Mouse (Mus musculus) ZHBTc4 (cell line): Measurements from ENCODE around the gene Rsph10b.
"Not testable (repeated sequence)": the region's sequence is repeated elsewhere in the genome, so short reads cannot be mapped to it uniquely, and the experiment has no call there.

Source experiments
- DNase-seq: peaks from one replicate; pipeline ENCODE4 v3.0.0-alpha.2; 2011; ENCODE audit warnings: low read depth, low spot score

Rsph10b gene

DNA sequence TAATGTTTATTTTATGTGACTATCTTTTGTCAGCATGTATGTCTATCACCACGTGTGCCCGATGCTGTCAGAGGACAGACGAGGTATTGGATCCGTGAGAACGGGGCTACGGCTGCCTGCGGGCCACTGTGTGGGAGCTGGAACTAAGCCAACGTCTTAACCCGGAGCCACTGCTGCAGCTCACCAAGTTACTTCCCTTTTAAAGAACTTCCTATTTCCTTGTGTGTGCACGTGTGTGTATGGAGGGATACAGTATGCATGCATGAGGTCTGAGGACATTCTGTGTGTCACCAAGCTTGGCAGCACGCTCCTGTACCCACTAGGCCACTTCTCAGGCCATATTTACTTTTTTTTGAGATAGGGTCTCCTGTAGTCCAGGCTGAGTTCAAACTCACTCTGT, 57.3 kb downstream of the Rsph10b start:
- DNase-seq = no peak

DNA sequence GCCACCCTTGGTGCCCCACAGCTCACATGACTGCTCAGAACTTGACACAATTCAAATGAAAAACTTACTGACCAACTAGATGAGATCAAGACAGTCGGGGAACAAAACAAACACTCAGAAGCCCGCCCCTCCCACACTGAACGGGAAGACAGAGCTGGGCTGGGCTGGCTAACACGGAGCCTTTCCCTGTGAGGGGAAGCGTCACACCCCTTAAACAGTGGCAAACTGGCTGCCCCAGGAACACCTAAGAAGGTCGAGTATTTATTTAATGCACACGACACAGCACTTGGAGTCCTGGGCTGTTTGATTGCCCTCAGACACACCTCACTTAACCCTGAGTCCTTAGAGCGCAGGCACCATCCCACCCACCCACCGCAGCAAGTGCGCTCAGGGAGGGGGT, 59.8 kb downstream of the Rsph10b start:
- peak; percentile 53 for DNase-seq

DNA sequence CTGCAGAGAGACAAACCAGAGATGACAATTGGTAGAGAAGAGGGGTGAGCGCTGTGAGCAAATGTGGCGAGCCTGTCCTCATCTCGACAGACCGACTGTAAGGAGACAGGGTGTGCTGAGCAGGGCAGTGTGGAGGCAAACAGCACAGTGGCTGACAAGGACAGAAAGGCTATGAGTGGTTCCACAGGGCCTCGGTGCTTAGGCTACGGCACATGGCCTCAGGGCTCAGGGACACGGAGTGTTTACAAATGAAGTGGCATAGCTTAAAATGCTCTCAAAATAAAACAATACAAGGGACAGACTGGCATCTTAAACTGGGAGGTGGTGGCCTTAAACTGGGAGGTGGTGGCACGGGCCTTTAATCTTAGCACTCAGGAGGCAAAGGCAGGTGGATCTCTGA, 60.4 kb downstream of the Rsph10b start:
- no peak for DNase-seq

DNA sequence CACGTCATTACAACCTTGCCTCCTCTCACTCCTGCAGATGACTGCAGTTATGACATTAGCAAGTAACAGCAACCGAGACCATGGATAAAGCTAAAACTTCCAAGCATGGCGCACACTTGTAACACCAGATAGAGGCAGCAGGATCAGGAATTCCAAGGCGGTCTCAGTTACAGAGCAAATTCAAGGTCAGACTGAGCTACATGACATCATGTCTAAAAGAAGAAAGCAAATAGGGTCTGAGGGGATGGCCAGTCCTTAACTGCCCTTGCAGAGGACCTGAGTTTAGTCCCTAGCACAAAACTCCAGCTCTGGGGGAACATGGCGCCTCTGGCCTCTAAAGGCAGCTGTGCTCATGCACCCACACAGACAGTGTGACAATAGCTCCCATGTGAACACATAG, 61.0 kb downstream of the Rsph10b start:
- DNase-seq = no peak

DNA sequence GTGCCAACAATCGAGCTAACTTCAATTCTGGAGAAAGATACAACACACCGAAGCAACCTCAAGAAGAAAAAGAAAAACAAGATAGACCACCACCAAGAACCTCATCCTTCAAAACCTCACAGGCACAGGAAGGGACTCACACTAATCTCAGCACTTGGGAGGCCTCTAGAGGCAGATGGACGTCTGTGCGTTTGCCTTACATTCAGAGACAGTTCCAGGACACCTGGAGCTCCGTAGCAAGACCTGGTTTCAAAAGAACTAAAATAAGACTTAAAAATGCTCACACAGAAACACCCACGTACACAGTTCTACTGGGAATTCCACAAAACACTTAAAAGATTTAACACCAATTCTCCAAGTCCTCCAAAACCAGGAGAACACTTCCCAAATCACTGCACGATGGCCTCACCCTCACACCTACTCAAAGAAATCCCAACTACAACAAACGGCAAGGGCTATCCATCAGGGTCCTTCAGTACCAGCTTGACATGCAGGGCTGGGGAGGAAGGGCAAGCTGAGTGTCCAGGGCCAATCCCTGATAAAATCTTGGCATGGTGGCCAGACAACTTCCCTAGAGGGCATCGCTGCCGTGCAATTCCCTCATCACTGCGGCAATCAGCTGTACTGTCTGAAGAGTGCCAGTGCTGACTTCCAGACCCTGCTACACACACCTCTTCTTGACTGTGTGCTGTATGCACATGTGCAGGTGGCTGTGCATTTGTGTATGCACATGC, 62.0 kb downstream of the Rsph10b start:
- DNase-seq = no peak

DNA sequence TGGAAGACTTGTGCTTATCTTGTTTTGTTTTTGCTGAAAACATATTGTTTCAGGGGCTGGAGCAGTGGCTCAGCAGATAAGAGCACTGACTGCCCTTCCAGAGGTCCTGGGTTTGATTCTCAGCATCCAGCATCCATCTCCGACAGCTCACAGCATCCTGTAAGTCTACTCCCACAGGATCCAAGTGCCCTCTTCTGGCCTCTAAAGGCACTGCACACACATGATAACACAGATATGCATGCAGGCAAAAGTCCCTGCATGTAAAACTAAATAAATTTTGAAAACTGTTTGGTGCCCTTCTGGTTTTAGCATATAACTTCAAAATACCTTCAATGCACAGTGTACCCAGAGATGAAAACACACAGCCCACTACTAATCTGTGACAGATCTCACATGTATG, 66.6 kb downstream of the Rsph10b start:
- peak; percentile 58 for DNase-seq

DNA sequence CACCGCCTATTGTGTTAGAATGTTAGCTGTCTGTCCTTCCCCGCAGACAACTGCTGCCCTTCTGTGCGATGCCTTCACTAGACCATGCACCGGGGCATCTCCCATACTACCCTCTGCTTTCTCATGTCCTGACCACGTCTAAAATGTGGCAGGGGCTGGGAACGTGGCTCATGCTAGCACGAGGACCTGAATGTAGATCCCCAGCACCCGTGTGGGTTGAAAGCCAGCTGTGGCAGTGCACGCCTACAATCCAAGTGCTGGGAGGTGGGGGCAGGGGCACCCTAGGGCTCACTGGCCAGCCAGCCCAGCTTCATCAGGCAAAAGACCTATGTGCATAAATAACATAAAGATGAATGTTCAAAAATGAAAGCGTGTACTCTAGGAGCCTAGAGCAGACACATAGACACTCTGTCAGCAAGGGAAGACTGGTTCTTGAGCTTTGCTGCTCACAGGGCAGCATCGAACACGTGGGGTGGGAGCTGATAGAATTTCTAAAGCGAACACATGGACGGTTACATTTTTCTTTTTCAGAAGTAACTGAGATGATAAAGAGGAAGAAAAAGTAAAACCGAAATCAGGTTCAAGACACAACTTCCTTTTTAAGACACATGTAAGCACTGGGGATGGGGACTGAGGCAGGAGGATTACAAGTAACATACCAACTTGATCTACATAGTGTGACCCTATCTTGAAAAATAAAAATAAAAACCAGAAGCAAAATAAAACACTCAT, 69.8 kb downstream of the Rsph10b start:
- no peak for DNase-seq

DNA sequence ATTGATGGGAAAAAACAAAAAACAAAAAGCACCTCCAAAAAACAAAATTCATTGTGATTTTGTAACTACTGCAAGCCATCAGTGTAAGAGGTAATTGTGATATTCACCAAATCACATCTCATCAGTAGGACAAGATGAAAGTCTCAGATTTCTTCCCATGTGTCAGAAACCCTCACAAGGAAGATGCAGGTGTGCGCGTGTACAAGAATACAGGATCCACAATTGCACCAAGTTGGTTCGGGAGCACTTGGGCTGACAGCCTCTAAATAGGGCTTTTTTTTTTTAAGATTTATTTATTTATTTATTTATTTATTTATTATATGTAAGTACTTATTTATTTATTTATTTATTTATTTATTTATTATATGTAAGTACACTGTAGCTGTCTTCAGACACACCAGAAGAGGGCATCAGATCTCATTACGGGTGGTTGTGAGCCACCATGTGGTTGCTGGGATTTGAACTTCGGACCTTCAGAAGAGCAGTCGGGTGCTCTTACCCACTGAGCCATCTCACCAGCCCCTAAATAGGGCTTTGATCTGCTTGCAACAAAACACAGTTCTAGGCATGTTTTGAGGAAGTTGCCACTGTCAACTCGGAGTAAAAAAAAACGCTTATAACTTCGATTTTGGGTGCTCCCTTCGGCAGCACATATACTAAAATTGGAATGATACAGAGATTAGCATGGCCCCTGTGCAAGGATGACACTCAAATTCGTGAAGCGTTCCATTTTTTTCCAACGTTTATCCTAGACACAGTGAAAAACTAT, 80.7 kb downstream of the Rsph10b start:
- DNase-seq = not testable (repeated sequence)

DNA sequence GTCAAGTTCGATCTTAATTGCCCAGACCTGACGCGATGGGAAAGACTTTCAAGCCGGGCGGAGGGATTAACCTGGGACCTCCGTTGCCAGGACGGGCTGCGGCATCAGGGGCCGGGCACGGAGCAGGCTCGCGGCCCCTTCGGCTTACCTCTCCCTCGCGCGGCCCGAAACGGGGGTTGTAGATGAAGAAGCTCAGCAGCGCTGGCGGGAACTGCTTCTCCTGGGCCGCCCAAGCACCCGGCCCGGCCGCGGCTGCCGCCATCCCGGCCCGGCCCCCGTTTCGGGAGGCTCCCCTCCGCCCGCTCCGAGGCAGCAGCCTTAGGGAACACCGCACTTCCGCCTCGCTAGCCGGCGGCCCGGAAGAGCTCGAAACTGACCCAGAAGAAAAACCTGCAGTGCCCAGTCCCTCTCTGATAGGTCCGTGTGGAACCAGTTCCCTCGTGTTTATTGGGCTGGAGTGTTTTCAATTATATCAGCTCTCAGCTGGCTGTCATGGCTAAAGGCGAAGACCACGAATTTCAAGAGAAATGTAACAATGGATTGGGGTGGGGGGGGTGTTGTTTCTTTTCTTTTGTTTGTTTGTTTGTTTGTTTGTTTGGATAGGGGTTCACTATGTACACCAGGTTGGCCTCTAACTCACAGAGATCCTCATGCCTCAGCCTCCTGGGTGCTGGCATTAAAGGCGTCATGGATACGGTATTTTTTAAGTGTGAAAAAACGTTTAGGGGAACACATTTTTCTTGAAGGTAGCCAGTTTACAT, 81.9 kb downstream of the Rsph10b start, which contains the start of gene Ccz1:
Ccz1 (minus strand) TSS at position 327 of the 761 bp plus-strand sequence.
- DNase-seq = peak; percentile 95

DNA sequence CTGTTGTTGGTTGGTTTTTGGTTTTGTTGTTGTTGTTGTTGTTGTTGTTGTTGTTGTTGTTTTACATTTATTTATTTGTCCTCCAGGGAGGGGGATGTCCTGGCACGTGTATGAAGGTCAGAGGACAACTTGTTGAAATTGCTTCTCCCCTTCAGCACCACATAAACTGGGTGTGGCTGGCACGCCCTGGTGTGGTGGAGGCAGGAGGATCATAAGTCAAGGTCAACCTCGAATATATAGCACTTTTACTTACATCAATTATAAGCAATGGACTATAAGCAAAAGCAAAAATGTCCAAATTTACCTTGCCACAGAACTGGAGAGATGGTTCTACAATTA, 82.4 kb downstream of the Rsph10b start:
- DNase-seq = no peak

DNA sequence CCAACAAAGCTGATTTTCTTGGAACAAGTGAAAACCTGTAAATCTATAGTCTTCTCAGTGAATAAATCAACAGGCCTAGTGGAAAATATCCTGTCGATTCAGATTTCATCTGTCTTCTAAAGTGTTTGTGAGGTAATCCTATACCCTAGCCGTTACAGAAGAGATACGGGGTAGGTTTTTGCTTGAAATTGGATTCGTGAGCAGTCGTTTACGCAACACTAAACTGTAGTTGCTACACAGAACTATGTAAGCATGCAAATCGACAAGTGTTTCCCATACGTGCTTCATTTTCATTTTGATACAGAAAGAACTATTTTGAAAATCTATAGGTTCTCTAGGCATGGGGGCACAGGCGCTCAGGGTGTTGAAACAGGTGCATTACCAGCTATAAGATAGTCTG, 83.0 kb downstream of the Rsph10b start:
- no peak for DNase-seq

DNA sequence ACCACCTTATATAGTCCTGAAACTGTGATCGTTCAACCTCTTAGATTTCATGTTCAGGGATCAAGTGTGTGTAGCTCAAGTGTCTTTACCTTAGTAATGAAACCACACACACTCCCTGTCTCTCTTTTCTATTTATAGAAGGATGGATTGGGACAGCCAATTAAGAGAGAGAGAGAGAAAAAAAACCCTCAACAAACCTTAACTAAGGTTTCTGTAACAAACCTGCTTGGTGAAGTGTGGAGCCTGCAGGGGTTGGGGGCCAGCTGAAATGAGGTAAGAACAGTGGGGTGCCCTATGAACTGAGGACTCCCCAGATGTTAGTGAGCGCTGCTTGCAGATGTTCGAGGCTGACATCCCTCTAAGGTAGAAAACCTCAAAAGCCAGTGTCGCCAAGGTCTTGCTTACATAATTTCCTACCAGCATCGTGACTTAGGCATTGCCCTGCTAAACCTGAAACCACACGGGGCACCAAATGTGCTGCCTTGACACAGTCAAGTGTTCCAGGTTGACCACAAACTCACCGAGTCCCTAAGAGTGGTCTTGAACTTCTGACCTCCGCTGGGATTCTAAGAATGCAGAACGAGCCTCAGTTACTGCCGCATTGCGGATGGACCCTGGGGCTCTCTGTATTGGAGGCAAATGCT, 93.9 kb downstream of the Rsph10b start, which contains the start of gene Ocm:
Ocm (minus strand) TSS at position 51 of the 644 bp plus-strand sequence.
- DNase-seq = no peak

DNA sequence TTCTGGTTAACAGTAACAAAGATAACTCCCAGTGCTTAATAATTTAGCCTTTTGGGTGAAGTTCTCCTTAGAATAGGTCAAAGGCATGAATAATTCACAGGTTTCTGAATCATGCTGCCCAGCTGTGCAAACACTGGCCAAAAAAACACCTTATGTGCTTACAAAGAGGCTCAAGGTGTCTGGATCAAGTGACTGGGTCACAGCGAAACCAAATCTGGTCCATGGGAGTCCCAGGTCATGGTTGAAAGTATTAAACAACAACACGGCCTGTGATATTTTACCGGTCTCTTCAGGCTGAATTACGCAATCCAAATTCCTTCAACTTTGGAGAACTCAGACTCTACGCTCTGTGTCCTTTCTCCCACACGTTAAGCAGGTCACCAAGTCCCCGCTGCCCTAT, 99.7 kb downstream of the Rsph10b start:
- no peak for DNase-seq

DNA sequence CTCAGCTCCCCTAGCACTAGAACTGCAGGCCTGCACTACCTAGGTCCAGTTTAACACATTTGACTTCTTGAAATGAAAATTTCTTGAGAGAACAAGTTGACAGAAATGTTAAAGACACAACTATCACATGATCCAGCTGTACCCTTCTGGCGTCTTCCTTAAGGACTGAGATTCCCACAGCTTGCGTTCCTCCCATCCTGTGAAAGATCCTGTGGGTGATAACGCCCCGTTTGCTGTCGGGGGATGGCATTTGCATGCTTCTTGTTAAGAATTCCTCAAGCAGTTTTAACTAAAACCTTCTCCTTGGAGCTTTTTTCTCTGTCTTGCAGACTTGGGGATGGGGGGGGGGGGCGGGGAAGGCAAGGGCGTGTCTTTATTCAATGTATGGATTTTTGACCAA, 101.7 kb downstream of the Rsph10b start:
- DNase-seq = peak; percentile 43
